Mouse (Mus musculus): ENCODE data around the gene Sash1. TPM values are rescaled to one million over a fixed set of nuclear protein-coding genes. Genes with fewer than 3 reads are reported as not detected.

Gene Sash1
- polyA plus RNA-seq, 1 experiment, result 1.9 TPM

- TF ChIP-seq CEBPB (IDR thresholded peaks at IDR 0.05; ENCODE audit: low read depth), result no peak
- Histone ChIP-seq H3K79me3 (ENCODE audit: low read depth) (no peaks in the 10 kb centered on the region), H3K36me3 (ENCODE audit: control insufficient read depth, insufficient read depth) (no peaks in the 10 kb centered on the region), H3K4me3 (ENCODE audit: insufficient read depth, poor library complexity, severe bottlenecking) (no peak overlapping the region), H3K27me3 (ENCODE audit: control insufficient read depth, insufficient read depth, insufficient read length) (no peaks in the 10 kb centered on the region), H3K79me2 (ENCODE audit: control insufficient read depth, insufficient read depth) (no peaks in the 10 kb centered on the region), H3ac (ENCODE audit: control insufficient read depth, insufficient read length, low read depth) (no peak overlapping the region)
Observed at GRCm38 (mm10) chr10:8772464-8773209, 113.2 kb downstream of the Sash1 start.

GRCm38 (mm10) chr10:8770931-8771653, 114.8 kb downstream of the Sash1 start:
- TF ChIP-seq MAX (IDR thresholded peaks at IDR 0.05) (no peak), CEBPB (IDR thresholded peaks at IDR 0.05; ENCODE audit: low read depth) (no peak), CTCF (IDR thresholded peaks at IDR 0.05; ENCODE audit: control insufficient read depth, insufficient read depth, insufficient read length) (no peak), USF1 (IDR thresholded peaks at IDR 0.05; ENCODE audit: low read depth) (no peak), MYOG (IDR thresholded peaks at IDR 0.05; ENCODE audit: control insufficient read depth, extremely low read depth, insufficient read length) (no peak), FOSL1 (IDR thresholded peaks at IDR 0.05; ENCODE audit: insufficient read depth, low read length, poor library complexity, severe bottlenecking) (no peak), MYOD1 (IDR thresholded peaks at IDR 0.05; ENCODE audit: control insufficient read depth, insufficient read length, low read depth) (no peak)
- H3K36me3 ChIP-seq (ENCODE audit: control insufficient read depth, insufficient read depth), result no peaks in the 10 kb centered on the region

GRCm38 (mm10) chr10:8768654-8769053, 117.2 kb downstream of the Sash1 start:
- TF ChIP-seq MYOG (IDR thresholded peaks at IDR 0.05; ENCODE audit: control insufficient read depth, extremely low read depth, insufficient read length), result no peak
- TF ChIP-seq MYOD1 (IDR thresholded peaks at IDR 0.05; ENCODE audit: control insufficient read depth, insufficient read length, low read depth), result no peak
- TF ChIP-seq CEBPB (IDR thresholded peaks at IDR 0.05; ENCODE audit: low read depth), result no peak

More at GRCm38 (mm10) chr10:8770931-8771653, 114.8 kb downstream of the Sash1 start:
- H3ac ChIP-seq (ENCODE audit: control insufficient read depth, insufficient read length, low read depth), result no peak overlapping the region
- no peaks in the 10 kb centered on the region for H3K27me3 ChIP-seq (ENCODE audit: control insufficient read depth, insufficient read depth, insufficient read length)
- H3K4me3 ChIP-seq (ENCODE audit: insufficient read depth, poor library complexity, severe bottlenecking), result no peak overlapping the region
- H3K79me2 ChIP-seq (ENCODE audit: control insufficient read depth, insufficient read depth), result no peaks in the 10 kb centered on the region
- H3K79me3 ChIP-seq (ENCODE audit: low read depth), result no peaks in the 10 kb centered on the region

GRCm38 (mm10) chr10:8767381-8767780, 118.5 kb downstream of the Sash1 start:
- TF ChIP-seq CEBPB (IDR thresholded peaks at IDR 0.05; ENCODE audit: low read depth) (no peak), USF1 (IDR thresholded peaks at IDR 0.05; ENCODE audit: low read depth) (no peak), FOSL1 (IDR thresholded peaks at IDR 0.05; ENCODE audit: insufficient read depth, low read length, poor library complexity, severe bottlenecking) (no peak), CTCF (IDR thresholded peaks at IDR 0.05; ENCODE audit: control insufficient read depth, insufficient read depth, insufficient read length) (no peak), MAX (IDR thresholded peaks at IDR 0.05) (no peak), MYOG (IDR thresholded peaks at IDR 0.05; ENCODE audit: control insufficient read depth, extremely low read depth, insufficient read length) (no peak), MYOD1 (IDR thresholded peaks at IDR 0.05; ENCODE audit: control insufficient read depth, insufficient read length, low read depth) (no peak)
- Histone ChIP-seq H3K36me3 (ENCODE audit: control insufficient read depth, insufficient read depth) (no peaks in the 10 kb centered on the region), H3K79me2 (ENCODE audit: control insufficient read depth, insufficient read depth) (no peaks in the 10 kb centered on the region), H3K4me3 (ENCODE audit: insufficient read depth, poor library complexity, severe bottlenecking) (no peak overlapping the region), H3ac (ENCODE audit: control insufficient read depth, insufficient read length, low read depth) (no peak overlapping the region), H3K79me3 (ENCODE audit: low read depth) (no peaks in the 10 kb centered on the region), H3K27me3 (ENCODE audit: control insufficient read depth, insufficient read depth, insufficient read length) (no peaks in the 10 kb centered on the region)

More at GRCm38 (mm10) chr10:8768654-8769053, 117.2 kb downstream of the Sash1 start:
- H3K79me2 ChIP-seq (ENCODE audit: control insufficient read depth, insufficient read depth), result no peaks in the 10 kb centered on the region
- H3ac ChIP-seq (ENCODE audit: control insufficient read depth, insufficient read length, low read depth), result no peak overlapping the region
- no peaks in the 10 kb centered on the region for H3K79me3 ChIP-seq (ENCODE audit: low read depth)
- no peak overlapping the region for H3K4me3 ChIP-seq (ENCODE audit: insufficient read depth, poor library complexity, severe bottlenecking)
- H3K36me3 ChIP-seq (ENCODE audit: control insufficient read depth, insufficient read depth), result no peaks in the 10 kb centered on the region
- no peaks in the 10 kb centered on the region for H3K27me3 ChIP-seq (ENCODE audit: control insufficient read depth, insufficient read depth, insufficient read length)

GRCm38 (mm10) chr10:8765922-8766522, 119.8 kb downstream of the Sash1 start:
- H3K36me3 ChIP-seq (ENCODE audit: control insufficient read depth, insufficient read depth), result no peaks in the 10 kb centered on the region
- H3K4me3 ChIP-seq (ENCODE audit: insufficient read depth, poor library complexity, severe bottlenecking), result no peak overlapping the region
- H3K79me2 ChIP-seq (ENCODE audit: control insufficient read depth, insufficient read depth), result no peaks in the 10 kb centered on the region
- H3ac ChIP-seq (ENCODE audit: control insufficient read depth, insufficient read length, low read depth), result no peak overlapping the region
- H3K79me3 ChIP-seq (ENCODE audit: low read depth), result no peaks in the 10 kb centered on the region
- TF ChIP-seq USF1 (IDR thresholded peaks at IDR 0.05; ENCODE audit: low read depth), result no peak
- no peak for TF ChIP-seq FOSL1 (IDR thresholded peaks at IDR 0.05; ENCODE audit: insufficient read depth, low read length, poor library complexity, severe bottlenecking)
- no peak for TF ChIP-seq MAX (IDR thresholded peaks at IDR 0.05)
- TF ChIP-seq MYOD1 (IDR thresholded peaks at IDR 0.05; ENCODE audit: control insufficient read depth, insufficient read length, low read depth), result no peak
- no peak for TF ChIP-seq MYOG (IDR thresholded peaks at IDR 0.05; ENCODE audit: control insufficient read depth, extremely low read depth, insufficient read length)
- TF ChIP-seq CTCF (IDR thresholded peaks at IDR 0.05; ENCODE audit: control insufficient read depth, insufficient read depth, insufficient read length), result no peak
- TF ChIP-seq CEBPB (IDR thresholded peaks at IDR 0.05; ENCODE audit: low read depth), result no peak
- no peaks in the 10 kb centered on the region for H3K27me3 ChIP-seq (ENCODE audit: control insufficient read depth, insufficient read depth, insufficient read length)

All from C2C12 (cell line).